Mouse (Mus musculus) thymus, postnatal 10 days (tissue): ENCODE data around the gene Rilp.
A peak's percentile ranks its signal among the peaks of the same experiment; 100 is the strongest.

Experiments
- DNase-seq, 2 experiments: peaks; one replicate each; pipeline ENCODE4 v3.0.0; 2021; ENCODE audit warnings: low spot score in 2 of 2

Gene Rilp

GRCm38 (mm10) chr11:75509741-75510626 is at the start of gene Rilp:
Gene Rilp (plus strand): TSS chr11:75510094.
- peak; percentile 20 to 63 for DNase-seq

- DNase-seq, result peak; percentile 83 to 89
Observed at GRCm38 (mm10) chr11:75460103-75460843, 49.6 kb upstream of the Rilp start.

- peak; percentile 99 to 100 for DNase-seq
Observed at GRCm38 (mm10) chr11:75460844-75461742, 48.8 kb upstream of the Rilp start, which contains the start of gene Tlcd2. Gene Tlcd2 (plus strand): TSS chr11:75461715.

- DNase-seq, result peak; percentile 25 to 55
Observed at GRCm38 (mm10) chr11:75461743-75462252, 48.1 kb upstream of the Rilp start.

- peak in 1 of 2 experiments; percentile 32 for DNase-seq
Observed at GRCm38 (mm10) chr11:75462253-75462783, 47.6 kb upstream of the Rilp start.

GRCm38 (mm10) chr11:75462865-75463336 is 47.0 kb upstream of the Rilp start:
- peak; percentile 37 to 40 for DNase-seq

- no peak for DNase-seq
Observed at GRCm38 (mm10) chr11:75463624-75464023, 46.3 kb upstream of the Rilp start.

GRCm38 (mm10) chr11:75464417-75464816 is 45.5 kb upstream of the Rilp start:
- no peak for DNase-seq

- no peak for DNase-seq
Observed at GRCm38 (mm10) chr11:75465051-75465450, 44.8 kb upstream of the Rilp start.

GRCm38 (mm10) chr11:75466731-75467505 is 43.0 kb upstream of the Rilp start:
- no peak for DNase-seq

- DNase-seq, result no peak
Observed at GRCm38 (mm10) chr11:75467512-75468215, 42.2 kb upstream of the Rilp start.

- no peak for DNase-seq
Observed at GRCm38 (mm10) chr11:75468410-75468809, 41.5 kb upstream of the Rilp start.

GRCm38 (mm10) chr11:75469261-75469660 is 40.6 kb upstream of the Rilp start:
- DNase-seq, result no peak

- DNase-seq, result no peak
Observed at GRCm38 (mm10) chr11:75470675-75471074, 39.2 kb upstream of the Rilp start.

- DNase-seq, result no peak
Observed at GRCm38 (mm10) chr11:75472469-75473081, 37.3 kb upstream of the Rilp start.

GRCm38 (mm10) chr11:75473376-75473775 is 36.5 kb upstream of the Rilp start:
- no peak for DNase-seq

GRCm38 (mm10) chr11:75486192-75486591 is 23.7 kb upstream of the Rilp start:
- DNase-seq, result no peak

GRCm38 (mm10) chr11:75486601-75487285 is 23.2 kb upstream of the Rilp start, which contains the start of gene Prpf8:
Gene Prpf8 (plus strand): TSS chr11:75486816.
- DNase-seq, result peak; percentile 94 to 95
